Mouse (Mus musculus): Measurements from ENCODE around the gene Tex2.

Gene Tex2

DNA sequence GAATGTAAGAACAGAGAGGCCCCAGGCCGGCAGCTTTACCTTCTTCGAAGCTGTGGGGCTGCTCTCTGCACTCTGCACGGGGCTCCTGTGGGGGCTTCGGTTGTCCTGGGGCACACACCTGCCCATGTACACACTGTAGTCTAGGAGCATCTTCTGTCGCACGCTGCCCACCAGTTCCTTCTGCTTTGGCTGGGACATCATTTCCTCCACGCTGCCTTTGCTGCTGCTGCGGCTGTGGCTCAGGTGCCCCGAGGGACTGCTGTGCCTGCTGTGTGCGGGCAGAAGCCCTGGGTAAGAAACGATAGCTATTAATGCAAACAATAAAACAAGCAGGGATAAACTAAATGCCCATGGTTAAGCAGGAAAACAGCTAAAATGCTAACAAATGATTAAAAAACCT, 69.1 kb downstream of the Tex2 start:
- DNase-seq (ENCODE audit: low read depth, low spot score), result no peak

DNA sequence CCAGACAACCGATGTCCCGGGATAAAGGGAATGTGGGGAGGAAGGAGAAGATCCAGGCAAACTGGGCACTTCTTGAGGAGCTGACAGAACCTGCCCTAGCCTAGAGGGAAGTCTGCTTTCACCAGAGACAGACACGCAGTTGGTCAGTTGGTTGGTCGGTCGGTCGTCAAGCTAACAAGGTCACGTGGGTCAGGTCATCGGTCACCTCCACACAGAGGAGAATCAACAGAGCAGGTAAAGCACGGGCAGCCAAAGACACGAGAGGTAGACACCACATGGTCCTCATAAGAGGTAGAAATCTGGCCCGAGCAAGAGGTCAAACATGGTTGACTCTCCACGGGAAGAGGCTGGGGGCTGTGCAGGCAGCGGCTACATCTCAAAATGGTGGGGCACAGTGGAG, 70.2 kb downstream of the Tex2 start:
- no peak for DNase-seq (ENCODE audit: low read depth, low spot score)

DNA sequence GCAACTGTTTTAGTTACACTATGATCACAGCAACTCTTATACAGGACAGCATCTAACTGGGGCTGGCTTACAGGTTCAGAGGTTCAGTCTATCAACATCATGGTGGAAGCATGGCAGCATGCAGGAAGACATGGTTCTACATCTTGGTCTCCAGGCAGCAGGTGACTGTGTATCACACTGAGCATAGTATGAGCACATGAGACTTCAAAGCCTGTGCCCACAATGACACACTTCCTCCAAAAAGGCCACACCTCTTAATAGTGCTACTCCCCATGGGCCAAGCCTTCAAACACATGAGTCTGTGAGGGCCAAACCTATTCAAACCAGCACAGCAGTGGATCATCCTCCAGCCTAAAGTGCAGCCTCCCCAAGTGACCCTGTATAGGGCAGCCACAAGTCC, 70.8 kb downstream of the Tex2 start:
- DNase-seq (ENCODE audit: low read depth, low spot score), result no peak

DNA sequence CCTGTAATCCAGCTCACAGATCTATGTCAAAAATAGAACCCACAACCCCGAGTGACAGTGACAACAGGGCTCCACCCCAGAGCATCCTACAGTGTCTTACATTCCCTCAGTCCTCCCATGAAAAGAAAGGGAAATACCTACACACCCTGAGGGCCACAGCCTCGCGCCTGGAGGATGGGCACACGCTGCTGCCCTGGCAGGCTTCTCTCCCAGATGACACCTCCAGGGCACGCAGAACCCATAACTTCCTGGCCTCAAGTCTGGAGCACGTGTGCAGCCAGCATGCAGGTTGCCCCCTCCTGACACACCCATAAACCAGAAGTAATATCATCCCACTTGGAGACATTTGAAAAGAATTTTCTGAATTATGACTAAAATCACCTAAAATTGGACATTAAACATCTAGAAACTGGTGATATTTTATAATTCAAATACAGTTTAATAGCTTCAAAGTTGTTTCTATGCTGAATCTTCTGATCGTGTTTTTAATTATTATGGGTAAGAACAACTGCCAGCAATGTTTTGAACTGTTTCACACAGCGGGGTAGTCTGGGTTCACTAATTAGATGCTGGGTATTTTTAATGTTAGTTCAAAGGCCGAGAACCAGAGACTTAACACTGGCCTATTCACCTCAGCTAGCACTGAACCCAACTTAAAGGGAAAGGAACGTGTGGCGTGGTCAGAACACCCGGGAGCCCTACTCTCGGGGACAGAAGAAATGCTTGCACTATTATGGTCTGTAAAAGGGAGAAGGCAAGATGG, 72.5 kb downstream of the Tex2 start:
- DNase-seq (ENCODE audit: low read depth, low spot score), result no peak

DNA sequence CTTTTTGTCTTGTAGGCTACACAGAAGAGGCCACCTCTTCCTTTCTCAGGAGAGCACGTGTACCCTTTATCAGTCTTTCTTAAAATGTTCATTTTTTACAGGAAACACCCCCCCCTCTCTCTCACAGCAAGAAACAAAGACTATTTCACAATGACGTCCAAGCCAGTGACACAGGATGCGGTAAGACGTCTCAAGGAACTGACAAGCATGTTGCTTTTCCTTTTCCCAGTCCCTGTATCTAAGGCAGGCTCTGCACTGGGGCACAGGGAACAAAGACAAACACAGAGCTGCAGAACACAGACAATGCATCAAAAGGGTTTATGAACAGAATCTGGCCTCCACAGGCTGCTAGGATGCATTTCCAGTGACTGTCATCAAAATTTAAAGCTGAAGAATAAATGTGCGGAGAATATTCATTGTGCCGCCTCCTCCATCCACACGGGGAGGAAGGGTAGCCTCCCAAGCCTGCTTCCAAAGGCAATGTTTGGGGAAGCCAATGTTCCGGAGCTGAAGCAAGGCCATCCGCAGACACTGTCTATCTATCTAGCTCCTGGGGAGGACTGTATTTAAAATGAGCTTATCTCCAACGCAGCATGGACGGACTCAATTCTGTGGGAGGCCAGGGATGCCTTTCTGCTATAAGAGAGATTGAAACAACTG, 76.8 kb downstream of the Tex2 start:
- DNase-seq (ENCODE audit: low read depth, low spot score), result no peak

DNA sequence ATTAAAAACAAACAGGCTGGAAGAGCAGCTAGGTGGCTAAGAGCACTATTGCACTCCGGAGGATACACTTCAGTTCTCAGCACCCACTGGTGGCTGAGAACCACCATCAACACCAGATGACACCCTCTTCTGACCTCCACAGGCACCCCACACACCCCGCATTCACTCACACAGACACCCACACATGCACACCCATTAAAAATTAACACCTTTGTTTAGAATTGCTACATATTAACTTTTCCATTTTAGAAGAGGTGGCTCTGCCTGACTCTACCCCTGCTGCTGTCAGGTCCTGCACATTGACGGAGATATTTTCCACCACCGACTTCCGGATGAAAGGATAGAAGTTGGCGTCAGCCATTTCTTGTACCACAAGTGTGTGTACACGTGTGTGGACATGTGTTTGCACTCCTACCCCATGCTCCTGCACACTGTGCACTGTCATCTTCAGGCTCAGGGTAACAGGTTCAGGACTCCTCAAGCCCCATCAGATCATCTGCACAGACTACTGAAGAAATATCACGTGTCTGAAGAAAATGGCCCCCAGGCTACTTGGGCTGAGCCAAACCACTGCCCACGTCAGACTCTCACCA, 77.5 kb downstream of the Tex2 start:
- no peak for DNase-seq (ENCODE audit: low read depth, low spot score)

DNA sequence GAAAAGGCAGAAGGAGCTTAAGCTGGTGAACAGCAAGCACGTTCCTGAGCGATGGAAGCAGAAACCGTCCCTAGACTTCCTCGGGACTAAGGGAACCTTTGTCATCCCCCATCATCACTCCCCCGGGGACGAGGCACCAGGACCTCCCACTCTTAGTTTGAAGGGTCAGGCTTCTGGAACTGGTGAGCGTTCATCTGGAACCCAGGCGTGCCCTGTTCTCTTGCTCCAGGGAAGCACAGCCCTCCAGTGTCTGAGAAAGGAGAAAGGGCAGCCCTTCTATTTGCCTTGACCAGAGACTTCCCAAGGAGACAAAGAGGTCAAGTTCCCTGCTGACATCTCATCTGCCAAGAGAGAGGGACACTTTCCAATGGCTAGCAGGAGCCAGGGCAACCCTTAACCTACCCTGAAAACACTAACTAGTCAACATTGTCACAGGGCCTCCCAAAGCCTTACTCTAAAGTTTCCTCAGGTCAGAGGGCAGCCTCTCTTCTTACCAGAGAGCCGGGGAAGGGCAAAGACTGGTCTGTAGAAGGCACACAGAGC, 80.9 kb downstream of the Tex2 start:
- no peak for DNase-seq (ENCODE audit: low read depth, low spot score)

DNA sequence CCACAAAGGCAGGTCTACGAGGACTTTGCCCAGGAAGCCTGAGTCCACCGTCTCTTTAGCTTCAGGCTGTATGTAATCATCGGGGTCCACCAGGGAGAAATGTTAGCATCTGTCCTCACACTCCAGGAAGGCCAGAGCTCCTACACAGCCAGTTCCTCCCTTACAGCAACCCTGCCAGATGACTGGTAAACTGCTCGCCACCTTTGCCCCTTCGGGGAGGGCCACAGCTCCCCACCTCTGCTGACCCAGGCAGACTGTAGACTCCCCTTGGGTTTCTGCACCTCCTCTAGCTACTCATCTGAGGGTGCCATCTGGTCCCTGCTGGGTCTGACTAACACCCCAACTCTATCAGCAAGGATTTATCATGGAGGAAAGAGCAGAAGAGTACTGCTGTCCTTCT, 83.4 kb downstream of the Tex2 start:
- no peak for DNase-seq (ENCODE audit: low read depth, low spot score)

DNA sequence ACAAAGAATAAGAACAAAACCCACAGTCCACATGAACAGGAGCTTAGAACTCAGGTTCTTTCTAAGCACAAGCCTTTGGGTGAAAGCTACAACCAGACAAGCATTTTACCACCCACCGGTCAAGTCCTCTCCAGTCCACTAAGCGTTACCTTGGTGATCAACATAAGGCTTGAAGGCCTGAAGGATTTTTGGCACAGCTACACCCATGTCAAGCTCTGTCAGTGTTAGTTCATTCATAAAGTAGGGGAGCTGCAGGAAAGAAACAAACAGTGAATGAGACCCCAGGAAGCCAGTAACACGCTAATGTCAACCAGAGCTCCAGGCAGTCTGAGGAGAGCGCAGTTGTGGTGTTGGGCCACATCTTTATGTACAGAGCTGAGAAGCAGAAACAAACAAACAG, 84.1 kb downstream of the Tex2 start:
- DNase-seq (ENCODE audit: low read depth, low spot score), result no peak

DNA sequence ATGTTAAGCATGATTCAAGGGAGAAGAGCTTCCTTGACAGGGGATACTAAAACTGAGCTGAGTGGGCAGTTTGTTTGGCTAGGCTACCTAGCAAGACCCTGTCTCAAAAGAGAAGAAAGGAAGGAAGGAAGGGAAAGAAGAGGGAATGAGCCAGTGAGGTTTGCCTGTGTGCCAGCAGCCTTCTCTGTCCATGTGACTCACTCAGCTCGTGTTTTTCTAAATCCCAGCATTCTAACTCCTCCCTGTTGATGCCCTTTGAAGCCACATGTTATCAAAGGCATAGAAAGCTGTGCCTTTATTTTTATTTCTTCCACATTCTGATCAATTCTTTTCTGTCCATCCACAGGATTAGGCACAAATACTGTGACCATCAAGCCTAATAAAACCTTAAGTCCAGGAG, 85.3 kb downstream of the Tex2 start:
- DNase-seq (ENCODE audit: low read depth, low spot score), result no peak

DNA sequence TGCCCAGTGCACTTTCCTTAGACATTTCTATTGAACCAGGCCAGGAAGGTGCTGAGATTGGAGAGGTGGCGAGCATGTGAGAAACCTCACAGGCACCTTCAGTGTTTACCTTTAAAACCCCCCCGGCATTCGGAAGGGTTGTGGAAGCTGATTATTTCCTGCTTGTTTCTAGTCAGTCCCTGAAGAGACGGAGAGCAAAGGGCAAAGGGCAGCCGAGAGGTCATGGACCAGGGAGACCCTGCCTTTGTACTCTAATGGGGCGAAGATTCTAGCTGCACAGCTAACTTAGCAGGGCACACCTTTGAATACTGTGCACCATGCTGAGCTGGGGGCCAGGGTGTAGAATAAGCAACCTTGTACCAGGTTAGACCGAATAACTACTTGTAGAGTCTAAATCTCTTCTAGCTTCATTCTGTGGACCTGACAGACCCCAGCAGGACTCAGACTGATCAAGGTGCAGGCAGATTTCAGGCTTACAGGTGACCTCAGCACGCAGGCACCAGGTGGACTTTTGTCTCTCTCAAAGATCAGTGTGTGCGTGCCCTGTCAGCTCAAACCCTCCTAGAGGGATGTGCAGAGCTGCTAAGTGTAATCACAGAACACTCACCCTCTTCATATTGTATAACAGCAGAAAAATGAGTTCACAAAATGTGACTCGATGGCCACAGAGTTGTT, 85.9 kb downstream of the Tex2 start:
- DNase-seq (ENCODE audit: low read depth, low spot score), result no peak

DNA sequence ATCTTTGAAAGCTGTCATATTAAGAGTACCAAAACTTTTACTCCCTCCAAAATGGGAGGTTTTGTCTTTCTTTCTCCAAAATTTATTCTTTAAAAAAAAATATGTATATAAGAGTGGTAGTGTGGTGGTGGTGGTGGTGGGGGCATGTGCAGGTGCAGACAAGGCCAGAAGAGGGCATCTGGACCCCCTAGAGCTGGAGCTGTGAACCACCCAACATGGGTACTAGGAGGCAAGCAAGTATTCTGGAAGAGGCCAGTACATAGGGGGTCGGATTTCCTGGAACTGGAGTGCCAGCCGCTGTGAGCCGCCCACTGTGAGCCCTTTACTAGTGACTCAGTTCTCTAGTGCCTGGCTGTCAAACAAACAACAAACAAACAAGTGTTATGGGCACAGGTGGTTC, 90.7 kb downstream of the Tex2 start:
- DNase-seq (ENCODE audit: low read depth, low spot score), result no peak

DNA sequence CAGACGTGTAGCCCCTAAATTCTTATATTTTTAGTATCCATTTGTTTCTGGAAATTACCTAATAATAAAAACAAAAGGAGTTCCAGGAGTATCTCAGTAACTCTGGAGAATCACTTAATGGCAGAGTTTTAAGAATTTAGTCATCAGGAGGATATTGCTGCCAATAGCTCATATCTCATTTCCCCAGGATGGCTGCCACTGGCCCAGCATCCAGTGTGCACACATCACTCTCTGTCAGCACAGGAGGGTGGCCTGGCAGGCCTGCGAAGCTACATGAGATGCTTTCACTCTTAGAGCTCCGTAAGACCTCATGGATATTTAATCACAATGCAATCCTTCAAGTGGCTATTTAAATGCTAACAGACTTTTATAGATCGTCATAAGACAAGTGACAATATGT, 91.6 kb downstream of the Tex2 start:
- DNase-seq (ENCODE audit: low read depth, low spot score), result no peak

DNA sequence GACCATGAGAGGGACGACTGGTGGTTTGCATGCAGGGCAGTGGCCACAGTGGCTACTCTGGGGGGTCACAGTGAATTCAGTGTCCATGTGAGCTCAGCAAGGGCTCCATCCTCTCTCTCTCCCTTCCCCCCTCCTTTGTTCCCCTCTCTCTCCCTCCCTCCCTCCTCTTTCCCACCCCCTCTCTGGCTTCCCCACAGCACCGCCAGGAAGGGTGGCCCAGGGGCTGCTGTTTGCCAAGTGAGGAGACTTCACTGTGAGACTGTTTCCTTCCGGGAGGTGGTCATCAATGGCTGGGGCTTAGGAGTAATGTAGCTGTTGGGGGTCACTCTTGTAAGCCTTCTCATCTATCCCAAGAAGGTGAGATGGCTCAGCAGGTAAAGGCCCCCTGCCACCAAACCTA, 92.8 kb downstream of the Tex2 start:
- DNase-seq (ENCODE audit: low read depth, low spot score), result no peak

DNA sequence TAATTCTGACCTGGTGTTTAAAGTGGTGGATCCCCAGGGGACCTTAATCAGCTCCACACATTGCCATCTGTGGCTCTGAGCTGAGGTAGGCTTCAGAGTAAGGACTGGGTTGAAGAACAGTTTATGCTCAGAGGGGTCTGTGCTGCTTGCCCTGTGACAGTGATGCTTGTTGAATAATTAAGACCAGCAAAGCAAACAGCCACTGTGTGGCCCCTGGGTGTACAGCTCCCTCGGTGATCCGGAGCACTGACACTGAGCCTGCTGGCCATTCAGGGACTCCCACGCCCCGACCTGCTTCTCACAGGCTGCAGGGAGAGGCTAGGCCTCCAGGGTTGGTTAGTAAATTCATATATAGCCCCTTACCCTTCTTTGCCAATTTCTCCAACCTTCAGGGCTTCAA, 93.7 kb downstream of the Tex2 start:
- no peak for DNase-seq (ENCODE audit: low read depth, low spot score)

DNA sequence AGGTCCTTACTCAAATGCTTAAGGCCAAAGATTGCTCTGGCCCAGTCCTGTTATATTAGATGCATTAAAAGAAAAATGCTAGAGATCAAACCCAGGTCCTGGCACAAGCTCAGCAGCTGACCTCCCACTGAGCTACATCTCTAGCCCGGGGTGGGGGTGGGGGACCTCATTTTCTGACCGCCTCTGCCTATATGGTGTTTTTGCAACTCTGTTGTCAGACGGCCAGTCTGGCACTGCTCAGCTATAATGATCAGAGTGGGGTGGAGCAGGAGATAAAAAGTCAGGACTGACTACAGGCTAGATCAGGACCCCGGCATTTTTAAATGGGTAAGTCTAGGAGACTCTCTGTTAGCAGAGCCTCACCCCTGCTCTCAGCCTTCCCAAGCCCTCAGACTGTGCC, 94.8 kb downstream of the Tex2 start:
- no peak for DNase-seq (ENCODE audit: low read depth, low spot score)

DNA sequence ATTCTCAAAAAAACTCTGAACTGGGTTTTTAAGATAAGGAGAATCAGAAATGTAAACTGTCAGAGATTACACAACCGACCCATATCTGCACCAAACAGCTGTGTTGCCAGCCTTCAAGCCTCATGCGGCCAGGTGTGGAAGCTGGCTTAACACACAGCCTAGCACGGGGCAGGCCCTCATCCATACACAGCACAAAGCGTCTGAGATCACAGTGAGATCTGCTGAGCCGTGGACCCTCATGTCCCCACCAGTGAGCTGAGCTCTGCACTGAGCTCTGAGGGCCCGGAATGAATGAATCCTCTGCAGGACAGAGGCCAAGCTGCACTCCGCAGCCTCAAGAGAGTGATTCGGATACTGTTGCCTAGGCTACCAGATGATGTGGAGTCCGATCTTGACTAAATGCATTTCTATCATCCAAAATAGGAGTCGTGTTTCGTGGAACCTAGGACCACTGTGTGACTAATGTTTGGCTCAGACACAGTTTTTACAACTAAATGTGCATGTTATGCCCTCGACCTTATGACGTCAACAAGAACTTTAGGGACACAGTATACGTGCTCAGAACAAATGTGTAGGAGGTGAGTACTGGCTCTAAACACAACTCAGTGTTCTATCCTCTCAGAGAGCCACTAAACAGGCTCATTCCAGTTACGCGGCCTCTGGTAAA, 98.0 kb downstream of the Tex2 start:
- DNase-seq (ENCODE audit: low read depth, low spot score), result no peak

DNA sequence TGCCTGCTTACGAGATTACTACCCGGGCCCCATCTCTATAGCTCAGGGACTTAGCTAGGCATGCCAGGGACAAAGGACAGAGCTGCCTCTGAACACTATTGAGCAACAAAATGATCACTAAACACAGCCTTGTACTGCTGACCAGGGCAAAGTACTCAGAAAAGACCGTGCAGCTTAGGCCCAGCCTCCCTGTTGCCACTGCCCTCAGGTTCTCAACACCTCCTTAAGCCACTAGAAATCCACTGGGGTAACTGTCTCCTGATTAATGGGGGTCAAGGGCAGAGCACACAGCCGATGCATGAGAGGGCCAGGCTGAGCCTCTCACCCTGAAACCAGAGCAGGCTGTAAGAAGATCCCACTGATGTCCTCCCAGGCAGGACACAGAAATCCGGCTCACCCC, 98.8 kb downstream of the Tex2 start:
- DNase-seq (ENCODE audit: low read depth, low spot score), result no peak

DNA sequence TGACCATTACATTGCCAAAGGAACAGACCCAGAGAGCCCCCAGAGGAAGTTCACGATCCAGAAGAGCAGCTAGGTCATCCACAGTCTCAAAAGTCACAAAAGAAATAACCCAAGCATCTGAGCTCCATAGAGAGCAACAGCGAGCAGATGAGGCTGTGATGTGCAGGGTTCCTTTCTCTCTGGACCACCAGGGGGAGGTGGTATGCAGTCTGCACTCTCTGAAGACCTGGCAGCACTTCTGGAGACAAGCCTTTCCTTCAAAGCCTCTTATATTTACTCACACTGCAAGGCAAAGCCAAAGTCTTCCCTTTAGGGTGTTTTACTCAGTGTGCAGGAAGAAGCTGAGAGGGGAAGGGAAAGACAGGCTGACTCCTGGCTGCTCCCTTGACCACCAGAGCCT, 100.1 kb downstream of the Tex2 start:
- no peak for DNase-seq (ENCODE audit: low read depth, low spot score)

DNA sequence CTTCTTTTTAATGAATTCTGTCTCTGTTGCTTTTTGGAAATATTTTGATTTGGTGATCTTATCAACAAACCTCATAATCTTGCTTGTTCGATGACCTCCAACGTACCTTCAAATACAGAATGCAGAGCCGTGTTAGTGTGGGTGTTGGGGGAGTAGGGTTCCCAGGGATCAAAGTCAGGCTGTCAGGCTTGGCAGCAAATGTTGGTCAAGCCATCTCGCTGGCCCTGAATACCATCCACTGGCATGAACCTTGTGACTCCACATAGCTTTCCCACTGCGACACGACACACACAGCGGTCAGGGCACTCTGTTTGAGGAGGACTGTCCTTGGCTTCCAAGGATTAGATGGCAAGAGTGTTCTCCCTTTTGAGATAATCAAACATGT, 101.2 kb downstream of the Tex2 start:
- DNase-seq (ENCODE audit: low read depth, low spot score), result no peak

DNA sequence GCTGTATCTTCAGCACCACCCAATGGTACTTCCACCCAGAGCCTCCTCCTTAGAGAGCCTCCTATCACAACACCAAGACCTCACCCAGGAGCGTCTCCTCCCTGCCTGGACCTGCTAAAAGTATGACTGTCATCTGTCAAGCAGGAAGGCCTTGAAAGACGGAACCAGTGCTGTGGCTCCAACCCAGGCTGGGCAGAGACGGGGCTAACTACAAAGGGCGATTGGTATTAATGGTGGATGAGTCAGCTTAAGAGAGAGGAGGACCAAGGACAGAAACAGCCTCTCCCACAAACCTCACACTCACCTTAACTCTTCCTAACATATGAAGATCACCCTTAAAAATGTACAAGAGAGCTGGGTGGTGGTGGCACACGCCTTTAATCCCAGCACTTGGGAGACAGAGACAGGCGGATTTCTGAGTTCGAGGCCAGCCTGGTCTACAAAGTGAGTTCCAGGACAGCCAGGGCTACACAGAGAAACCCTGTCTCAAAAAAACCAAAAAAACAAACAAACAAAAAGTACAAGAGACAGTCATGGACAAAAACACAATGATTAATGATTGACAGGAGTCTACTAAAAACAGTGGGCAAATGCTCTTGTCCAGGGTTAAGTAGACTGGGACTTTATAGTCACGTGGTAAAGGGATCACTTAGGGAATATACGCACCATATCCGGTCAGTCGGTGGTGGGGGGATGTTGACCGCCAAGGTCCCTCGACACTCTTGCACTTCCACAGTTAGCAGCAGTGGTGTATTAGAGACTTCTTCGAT, 101.8 kb downstream of the Tex2 start:
- no peak for DNase-seq (ENCODE audit: low read depth, low spot score)

Measured in brain, embryonic 18.5 days (tissue).